19 mouse cellular contexts compared by ENCODE assay signal in genomic region chr12:30336301-30336700, GRCm38 (mm10). TPM values are rescaled to one million over a fixed set of nuclear protein-coding genes. Genes with fewer than 3 reads are reported as not detected.
"Had no signal": no experiment of that assay in that cellular context is flagged by ENCODE, and none has a peak within 500 bp of the region (broad histone marks: within the 10 kb centered on the region; RNA-seq: fewer than 3 reads in every experiment).

No protein-coding gene starts in this region.

- H3K36me3 ChIP-seq: limb, embryonic 10.5 days; limb, embryonic 13.5 days; midbrain, embryonic 10.5 days; midbrain, embryonic 13.5 days; neural tube, embryonic 13.5 days had no signal

- H3K27me3 ChIP-seq: megakaryocyte, embryonic 14.5 days; midbrain, embryonic 13.5 days; neural tube, embryonic 13.5 days had no signal

- ATAC-seq: hindbrain, postnatal 0 days; inflammation-experienced regulatory T-cells, adult 6 months; liver, postnatal 0 days; lung, postnatal 0 days; midbrain, embryonic 13.5 days; midbrain, embryonic 16.5 days had no signal

- H3K4me3 ChIP-seq: limb, embryonic 10.5 days; limb, embryonic 13.5 days; megakaryocyte, embryonic 14.5 days; midbrain, embryonic 10.5 days; midbrain, embryonic 13.5 days; myocyte; neural tube, embryonic 13.5 days had no signal

- H3K27ac ChIP-seq: hindbrain, postnatal 0 days; kidney, postnatal 0 days; limb, embryonic 10.5 days; limb, embryonic 13.5 days; liver, embryonic 14.5 days; macrophage; midbrain, embryonic 10.5 days; midbrain, embryonic 13.5 days; neural tube, embryonic 13.5 days had no signal

- H3K4me1 ChIP-seq: limb, embryonic 10.5 days; limb, embryonic 13.5 days; megakaryocyte, embryonic 14.5 days had no signal

- H3K4me2 ChIP-seq: limb, embryonic 13.5 days; liver, embryonic 11.5 days; lung, embryonic 14.5 days; midbrain, embryonic 13.5 days; neural tube, embryonic 13.5 days had no signal

- H3K9me3 ChIP-seq: limb, embryonic 10.5 days; limb, embryonic 13.5 days; midbrain, embryonic 10.5 days; midbrain, embryonic 13.5 days; neural tube, embryonic 13.5 days had no signal

- DNase-seq: liver, postnatal 0 days; lung, embryonic 14.5 days; thymus, adult 18-20 months; thymus, postnatal 36 days had no signal

- H3K9ac ChIP-seq: limb, embryonic 13.5 days; liver, embryonic 14.5 days; liver, postnatal 0 days; lung, embryonic 14.5 days; midbrain, embryonic 13.5 days; neural tube, embryonic 13.5 days had no signal

RNA-seq across cellular contexts. Expression of gene Sntg2, which starts 36.9 kb away (rescaled TPM):
- polyA plus RNA-seq: inflammation-experienced regulatory T-cells, adult 6 months; macrophage; myocyte had no signal
